Mouse (Mus musculus): Measurements from ENCODE around the gene Nfu1. TPM values are rescaled to one million over a fixed set of nuclear protein-coding genes. Genes with fewer than 3 reads are reported as not detected.
A peak's percentile ranks its signal among the peaks of the same experiment; 100 is the strongest.
"Not testable (repeated sequence)": the region's sequence is repeated elsewhere in the genome, so short reads cannot be mapped to it uniquely, and the experiment has no call there.

Gene Nfu1
- polyA plus RNA-seq, 1 experiment from 2014 or later = 99.1 TPM

- not testable (repeated sequence) for H3K9me3 ChIP-seq (replicated peaks); H3K9ac ChIP-seq; H3K4me3 ChIP-seq; H3K27me3 ChIP-seq; ATAC-seq; H3K4me2 ChIP-seq; H3K27ac ChIP-seq; H3K4me1 ChIP-seq
- whole genome bisulfite sequencing = 84% methylated on average over 7 of the region's 7 CpGs
- peaks cover 33% of the 10 kb centered on the region for H3K36me3 ChIP-seq (ENCODE audit: poor library complexity, severe bottlenecking)
Observed at GRCm38 (mm10) chr6:87031310-87031709, 22.3 kb downstream of the Nfu1 start.

GRCm38 (mm10) chr6:87032401-87032800 lies 23.4 kb downstream of the Nfu1 start:
- no peaks in the 10 kb centered on the region for H3K27me3 ChIP-seq
- H3K27ac ChIP-seq = no peak overlapping the region
- 90% methylated on average over 3 of the region's 3 CpGs for WGBS
- H3K4me2 ChIP-seq = no peak overlapping the region
- ATAC-seq = no peak
- no peaks in the 10 kb centered on the region for H3K4me1 ChIP-seq
- H3K9me3 ChIP-seq (replicated peaks) = peaks cover 4% of the 10 kb centered on the region; the same call in 1 of the 2 replicates
- no peak overlapping the region for H3K4me3 ChIP-seq
- H3K36me3 ChIP-seq (ENCODE audit: poor library complexity, severe bottlenecking) = peaks cover 26% of the 10 kb centered on the region
- no peak overlapping the region for H3K9ac ChIP-seq

GRCm38 (mm10) chr6:87034395-87034794 lies 25.4 kb downstream of the Nfu1 start:
- Histone ChIP-seq H3K9ac (no peak overlapping the region), H3K4me3 (no peak overlapping the region), H3K4me1 (no peaks in the 10 kb centered on the region), H3K4me2 (no peak overlapping the region), H3K9me3 (replicated peaks) (peaks cover 4% of the 10 kb centered on the region; the same call in 1 of the 2 replicates), H3K36me3 (ENCODE audit: poor library complexity, severe bottlenecking) (peaks cover 9% of the 10 kb centered on the region; the same call in 1 of the 2 replicates), H3K27ac (no peak overlapping the region), H3K27me3 (no peaks in the 10 kb centered on the region)
- whole genome bisulfite sequencing = 93% methylated on average over 3 of the region's 3 CpGs
- ATAC-seq = no peak

- peaks cover 4% of the 10 kb centered on the region; the same call in 1 of the 2 replicates for H3K9me3 ChIP-seq (replicated peaks)
- H3K27ac ChIP-seq = no peak overlapping the region
- peaks cover 10% of the 10 kb centered on the region; the same call in 1 of the 2 replicates for H3K4me1 ChIP-seq
- H3K4me3 ChIP-seq = no peak overlapping the region
- H3K36me3 ChIP-seq (ENCODE audit: poor library complexity, severe bottlenecking) = no peaks in the 10 kb centered on the region
- H3K4me2 ChIP-seq = no peak overlapping the region
- no peak overlapping the region for H3K9ac ChIP-seq
- WGBS = 85% methylated on average over 10 of the region's 10 CpGs
- H3K27me3 ChIP-seq = no peaks in the 10 kb centered on the region
- no peak for ATAC-seq
Observed at GRCm38 (mm10) chr6:87037826-87038620, 29.0 kb downstream of the Nfu1 start.

- Histone ChIP-seq H3K9me3 (replicated peaks) (peaks cover 4% of the 10 kb centered on the region; the same call in 1 of the 2 replicates), H3K9ac (no peak overlapping the region), H3K27me3 (no peaks in the 10 kb centered on the region), H3K4me3 (no peak overlapping the region), H3K4me1 (peaks cover 18% of the 10 kb centered on the region), H3K4me2 (no peak overlapping the region), H3K27ac (no peak overlapping the region), H3K36me3 (ENCODE audit: poor library complexity, severe bottlenecking) (no peaks in the 10 kb centered on the region)
- 87% methylated on average over 8 of the region's 8 CpGs for WGBS
- ATAC-seq = no peak
Observed at GRCm38 (mm10) chr6:87039161-87039560, 30.1 kb downstream of the Nfu1 start.

GRCm38 (mm10) chr6:87040971-87041370 lies 31.9 kb downstream of the Nfu1 start:
- Histone ChIP-seq H3K36me3 (ENCODE audit: poor library complexity, severe bottlenecking) (no peaks in the 10 kb centered on the region), H3K9ac (no peak overlapping the region), H3K4me3 (no peak overlapping the region), H3K4me2 (no peak overlapping the region), H3K27ac (no peak overlapping the region), H3K27me3 (no peaks in the 10 kb centered on the region), H3K4me1 (peaks cover 25% of the 10 kb centered on the region), H3K9me3 (replicated peaks) (peaks cover 4% of the 10 kb centered on the region; the same call in 1 of the 2 replicates)
- no peak for ATAC-seq
- 71% methylated on average over 4 of the region's 4 CpGs for WGBS

GRCm38 (mm10) chr6:87041431-87041830 lies 32.4 kb downstream of the Nfu1 start:
- WGBS = 81% methylated on average over 7 of the region's 7 CpGs
- Histone ChIP-seq H3K9ac (no peak overlapping the region), H3K36me3 (ENCODE audit: poor library complexity, severe bottlenecking) (no peaks in the 10 kb centered on the region), H3K9me3 (replicated peaks) (peaks cover 4% of the 10 kb centered on the region; the same call in 1 of the 2 replicates), H3K27me3 (no peaks in the 10 kb centered on the region), H3K27ac (no peak overlapping the region; the same call in 1 of the 2 replicates), H3K4me2 (peak overlapping the region; percentile 74), H3K4me1 (peaks cover 25% of the 10 kb centered on the region), H3K4me3 (no peak overlapping the region)
- ATAC-seq = no peak

- peaks cover 25% of the 10 kb centered on the region for H3K4me1 ChIP-seq
- WGBS = 1% methylated on average over 11 of the region's 11 CpGs
- H3K27ac ChIP-seq = peak overlapping the region; percentile 94
- peaks cover 1% of the 10 kb centered on the region; the same call in 1 of the 2 replicates for H3K9me3 ChIP-seq (replicated peaks)
- peak overlapping the region; percentile 74 for H3K4me2 ChIP-seq
- ATAC-seq = peak; percentile 11
- no peaks in the 10 kb centered on the region for H3K27me3 ChIP-seq
- peak overlapping the region; percentile 95 for H3K9ac ChIP-seq
- H3K36me3 ChIP-seq (ENCODE audit: poor library complexity, severe bottlenecking) = no peaks in the 10 kb centered on the region
- H3K4me3 ChIP-seq = peak overlapping the region; percentile 92
Observed at GRCm38 (mm10) chr6:87042004-87042336, 32.9 kb downstream of the Nfu1 start.

GRCm38 (mm10) chr6:87042337-87043130 lies 33.5 kb downstream of the Nfu1 start, which contains the start of gene Gfpt1:
Gene Gfpt1, plus strand, starts transcription at chr6:87042846.
- no peaks in the 10 kb centered on the region for H3K27me3 ChIP-seq
- peak; percentile 98 for ATAC-seq
- peak within 1 kb of the TSS; percentile 92 for H3K4me3 ChIP-seq
- peak within 1 kb of the TSS; percentile 94 for H3K27ac ChIP-seq
- H3K9ac ChIP-seq = peak within 1 kb of the TSS; percentile 95
- no peaks in the 10 kb centered on the region for H3K36me3 ChIP-seq (ENCODE audit: poor library complexity, severe bottlenecking)
- H3K4me1 ChIP-seq = peaks cover 25% of the 10 kb centered on the region
- peak within 1 kb of the TSS; percentile 74 for H3K4me2 ChIP-seq
- WGBS = under 1% methylated on average over 60 of the region's 68 CpGs
- H3K9me3 ChIP-seq (replicated peaks) = no peaks in the 10 kb centered on the region

- 1% methylated on average over 9 of the region's 9 CpGs for WGBS
- H3K36me3 ChIP-seq (ENCODE audit: poor library complexity, severe bottlenecking) = peaks cover 1% of the 10 kb centered on the region; the same call in 1 of the 2 replicates
- peak overlapping the region; percentile 92 for H3K4me3 ChIP-seq
- no peaks in the 10 kb centered on the region for H3K27me3 ChIP-seq
- 0 out of 2 replicates have a peak, but pooled peaks have one; percentile 6 for ATAC-seq
- H3K4me2 ChIP-seq = peak overlapping the region; percentile 74
- H3K4me1 ChIP-seq = peaks cover 25% of the 10 kb centered on the region
- H3K27ac ChIP-seq = peak overlapping the region; percentile 94
- H3K9me3 ChIP-seq (replicated peaks) = no peaks in the 10 kb centered on the region
- H3K9ac ChIP-seq = peak overlapping the region; percentile 95
Observed at GRCm38 (mm10) chr6:87043131-87043516, 34.1 kb downstream of the Nfu1 start.

- ATAC-seq = no peak
- Histone ChIP-seq H3K27me3 (no peaks in the 10 kb centered on the region), H3K4me1 (peaks cover 25% of the 10 kb centered on the region), H3K9ac (no peak overlapping the region), H3K36me3 (ENCODE audit: poor library complexity, severe bottlenecking) (peaks cover 7% of the 10 kb centered on the region; the same call in 1 of the 2 replicates), H3K9me3 (replicated peaks) (no peaks in the 10 kb centered on the region), H3K4me3 (no peak overlapping the region), H3K27ac (no peak overlapping the region), H3K4me2 (no peak overlapping the region)
- WGBS = 86% methylated on average over 2 of the region's 2 CpGs
Observed at GRCm38 (mm10) chr6:87044895-87045294, 35.9 kb downstream of the Nfu1 start.

- Histone ChIP-seq H3K36me3 (ENCODE audit: poor library complexity, severe bottlenecking) (peaks cover 7% of the 10 kb centered on the region; the same call in 1 of the 2 replicates), H3K27me3 (no peaks in the 10 kb centered on the region), H3K9me3 (replicated peaks) (no peaks in the 10 kb centered on the region), H3K4me2 (no peak overlapping the region), H3K4me1 (peaks cover 25% of the 10 kb centered on the region), H3K4me3 (no peak overlapping the region), H3K27ac (no peak overlapping the region), H3K9ac (no peak overlapping the region)
- no peak for ATAC-seq
- 66% methylated on average over 3 of the region's 3 CpGs for WGBS
Observed at GRCm38 (mm10) chr6:87045507-87045906, 36.5 kb downstream of the Nfu1 start.
